Mouse (Mus musculus) Patski (cell line): ENCODE results near the gene Sgca. TPM values are rescaled to one million over a fixed set of nuclear protein-coding genes. Genes with fewer than 3 reads are reported as not detected.
A peak's percentile ranks its signal among the peaks of the same experiment; 100 is the strongest.

Experiments
- ATAC-seq: fragments of 100-300 bp; one replicate; pipeline ENCODE4 v1.8.0; 2021
- CTCF ChIA-PET: fragments of 350-600 bp; sonication (Branson Sonifier 250); formaldehyde crosslinking; loops from one replicate; lab custom pipeline; 2022; ENCODE audit warnings: inconsistent platforms; lab: Charles Lee
- POLR2A ChIA-PET: fragments of 350-600 bp; sonication (Branson Sonifier 250); formaldehyde crosslinking; loops from one replicate; lab custom pipeline; 2022; ENCODE audit warnings: antibody characterized with exemption, inconsistent platforms; lab: Charles Lee
- DNase-seq: peaks from one replicate; pipeline ENCODE4 v3.0.0-alpha.2; 2011; ENCODE audit warnings: low read depth, low spot score
- H3K27me3 ChIP-seq: fragments of 371-371 bp; one replicate; pipeline ENCODE4 v1.5.1; 2021
- CTCF ChIP-seq: fragments of 100-300 bp; IDR thresholded peaks from one replicate; pipeline ENCODE4 v1.5.1; 2021
- in situ Hi-C: fragments of 300-500 bp; cut with MboI; formaldehyde crosslinking; loops from 3 replicates; pipeline ENCODE4 v1.11.1; 2018; ENCODE audit warnings: low pct_unique_long_range_greater_than_20kb, mixed read lengths
- polyA plus RNA-seq: library from polyadenylated mRNA; unstranded; gene quantifications from one replicate; pipeline ENCODE4 v1.2.3, GENCODE M21; 2021

The Sgca gene
- polyA plus RNA-seq, 1 experiment from 2014 or later, result 0.47 TPM

DNA sequence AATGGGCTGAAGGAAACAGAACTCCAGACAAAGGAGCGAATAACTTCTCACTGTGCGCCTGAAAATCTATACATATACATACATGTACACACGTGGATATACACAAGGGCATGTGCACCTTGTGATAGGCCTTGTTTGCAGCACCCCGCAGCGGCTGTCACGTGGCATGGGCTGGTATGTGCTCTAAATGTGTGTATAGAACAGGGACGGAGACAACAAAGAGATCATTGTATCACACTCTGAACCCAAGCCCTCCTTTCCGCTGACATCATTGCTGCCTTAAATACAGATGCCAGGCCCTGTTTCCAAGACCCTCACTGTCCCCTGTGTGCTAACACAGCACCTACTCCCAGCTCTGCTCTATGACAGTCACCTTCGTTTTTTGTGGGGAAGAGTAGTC lies 21.0 kb downstream of the Sgca start:
- in situ Hi-C loops, result no loop called here
- no peak for ATAC-seq

DNA sequence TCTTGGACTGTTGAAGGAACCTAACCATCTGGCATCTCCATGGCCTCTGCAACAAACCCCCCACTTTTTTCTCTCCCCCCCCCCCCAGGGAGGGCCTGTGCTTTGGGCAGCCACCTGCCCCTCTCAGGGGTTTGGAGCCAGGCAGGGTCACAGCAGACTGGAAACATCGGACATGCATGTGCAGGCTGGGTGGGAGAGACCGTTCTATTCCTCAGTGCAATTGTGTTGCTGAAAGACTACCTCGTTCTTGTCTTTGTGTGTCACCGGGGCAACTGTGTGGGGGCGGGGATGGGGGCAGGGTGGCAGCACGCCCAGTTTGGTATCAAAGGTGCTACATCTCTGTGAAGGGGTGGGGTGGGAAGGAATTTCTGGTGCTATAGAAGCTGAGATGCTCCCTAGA lies 24.0 kb downstream of the Sgca start:
- in situ Hi-C loops, result no loop called here
- no peak for ATAC-seq
- no peak for DNase-seq
- ChIA-PET POLR2A (no interaction called here), CTCF (no interaction called here)
- TF ChIP-seq CTCF, result no peak
- H3K27me3 ChIP-seq, result no peaks in the 10 kb centered on the region

More for the DNA sequence above, 21.0 kb downstream of the Sgca start:
- ChIA-PET POLR2A (interaction anchor here (1.5 kb wide), 1 partner anchor 10 kb away, joined by 4 read pairs; no protein-coding TSS in a partner anchor), CTCF (no interaction called here)
- TF ChIP-seq CTCF, result no peak
- DNase-seq, result no peak
- H3K27me3 ChIP-seq, result no peaks in the 10 kb centered on the region

DNA sequence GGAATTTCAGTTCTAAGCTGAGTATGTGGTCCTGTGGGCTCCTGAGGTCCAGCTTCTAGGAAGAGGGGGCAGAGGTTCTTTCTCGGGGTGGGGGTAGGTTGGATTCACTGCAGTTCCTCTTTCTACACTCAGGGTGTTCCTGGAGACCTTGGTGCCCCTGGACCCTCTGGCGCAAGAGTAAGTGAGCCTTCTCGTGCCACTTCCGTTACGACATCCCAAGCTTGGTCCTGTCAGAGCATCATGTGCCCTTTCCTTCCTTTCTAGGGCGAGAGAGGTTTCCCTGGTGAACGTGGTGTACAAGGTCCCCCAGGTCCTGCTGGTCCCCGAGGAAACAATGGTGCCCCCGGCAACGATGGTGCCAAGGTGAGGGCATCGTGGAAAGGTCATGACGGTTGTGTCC lies 30.9 kb downstream of the Sgca start:
- ChIA-PET POLR2A (interaction anchor here (0.6 to 1.7 kb wide), 2 partner anchors 11 to 18 kb away, joined by 3 to 4 read pairs; no protein-coding TSS in a partner anchor), CTCF (interaction anchor here (3.6 kb wide), 1 partner anchor 25 kb away, joined by 16 read pairs; no protein-coding TSS in a partner anchor)
- no peak for TF ChIP-seq CTCF
- H3K27me3 ChIP-seq, result no peaks in the 10 kb centered on the region
- in situ Hi-C loops, result no loop called here
- ATAC-seq, result no peak
- DNase-seq, result no peak

DNA sequence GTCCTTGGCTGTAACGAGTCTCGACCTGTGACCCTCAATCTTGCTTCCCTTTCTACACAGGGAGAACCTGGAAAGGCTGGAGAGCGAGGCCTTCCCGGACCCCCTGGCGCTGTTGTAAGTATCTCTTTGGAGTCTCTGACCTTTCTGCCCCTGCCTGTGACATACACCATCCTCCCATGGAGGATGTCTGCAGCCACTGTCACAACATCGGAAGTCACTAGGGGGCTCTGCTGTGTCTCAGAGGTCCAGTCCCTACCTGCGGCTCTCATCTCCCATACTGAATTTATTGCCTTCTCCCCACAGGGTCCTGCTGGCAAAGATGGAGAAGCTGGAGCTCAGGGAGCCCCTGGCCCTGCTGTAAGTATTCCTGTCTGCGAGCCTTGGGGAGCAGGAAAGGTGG lies 31.8 kb downstream of the Sgca start:
- ATAC-seq, result no peak
- DNase-seq, result no peak
- in situ Hi-C loops, result no loop called here
- no peaks in the 10 kb centered on the region for H3K27me3 ChIP-seq
- CTCF ChIA-PET, result interaction anchor here (3.6 kb wide), 1 partner anchor 26 kb away, joined by 16 read pairs; no protein-coding TSS in a partner anchor
- POLR2A ChIA-PET, result interaction anchor here (1.7 kb wide), 1 partner anchor 11 kb away, joined by 4 read pairs; no protein-coding TSS in a partner anchor
- TF ChIP-seq CTCF, result no peak

DNA sequence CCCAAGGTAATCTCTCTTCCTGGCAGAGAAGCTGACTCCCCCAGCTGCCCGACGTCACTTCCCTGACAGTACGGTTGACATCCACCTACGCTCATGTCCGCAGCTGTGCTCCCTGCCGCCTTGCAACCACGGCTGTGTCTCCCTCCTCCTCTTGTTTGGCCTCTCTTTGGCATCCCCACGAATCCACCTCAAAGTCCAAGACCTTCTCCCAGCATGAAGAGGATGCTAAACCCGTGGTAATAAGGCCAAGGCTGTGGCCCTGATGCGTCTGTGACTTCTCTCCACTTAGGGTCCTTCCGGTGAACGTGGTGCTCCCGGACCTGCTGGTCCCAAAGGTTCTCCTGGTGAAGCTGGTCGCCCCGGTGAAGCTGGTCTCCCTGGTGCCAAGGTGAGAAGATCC lies 33.1 kb downstream of the Sgca start:
- DNase-seq, result no peak
- no peak for TF ChIP-seq CTCF
- ATAC-seq, result no peak
- no peaks in the 10 kb centered on the region for H3K27me3 ChIP-seq
- ChIA-PET CTCF (interaction anchor here (0.7 to 2.9 kb wide), 4 partner anchors 21 to 77 kb away, joined by 3 to 23 read pairs (median 5); no protein-coding TSS in a partner anchor), POLR2A (no interaction called here)
- in situ Hi-C loops, result no loop called here

DNA sequence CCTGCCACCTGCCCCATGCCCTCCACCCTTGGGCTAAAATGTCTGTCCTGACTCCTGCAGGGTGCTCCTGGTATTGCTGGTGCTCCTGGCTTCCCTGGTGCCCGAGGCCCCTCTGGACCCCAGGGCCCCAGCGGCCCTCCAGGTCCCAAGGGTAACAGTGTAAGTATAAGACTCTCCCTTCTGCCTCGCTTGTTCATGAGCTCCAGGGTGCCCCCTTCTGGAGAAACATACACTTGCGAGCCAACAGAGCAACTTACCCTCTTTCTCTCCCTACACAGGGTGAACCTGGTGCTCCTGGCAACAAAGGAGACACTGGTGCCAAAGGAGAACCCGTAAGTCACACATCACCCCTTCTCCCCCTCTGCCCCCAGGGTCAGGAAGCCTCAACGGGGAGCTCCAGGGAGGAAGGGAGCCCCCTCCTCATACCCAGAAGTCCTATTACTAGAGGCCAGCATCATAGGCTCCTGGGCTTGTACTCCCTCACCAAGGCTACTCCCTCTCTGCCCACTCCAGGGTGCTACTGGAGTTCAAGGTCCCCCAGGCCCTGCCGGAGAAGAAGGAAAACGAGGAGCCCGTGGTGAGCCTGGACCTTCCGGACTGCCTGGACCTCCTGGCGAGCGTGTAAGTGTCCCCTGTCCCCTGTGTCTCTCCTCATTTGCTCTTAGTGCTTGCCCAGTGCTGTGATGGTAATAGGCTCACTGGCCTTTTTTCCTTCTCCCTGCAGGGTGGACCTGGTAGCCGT lies 33.7 kb downstream of the Sgca start:
- in situ Hi-C loops, result no loop called here
- ATAC-seq (no peak), DNase-seq (no peak)
- TF ChIP-seq CTCF, result no peak
- no peaks in the 10 kb centered on the region for H3K27me3 ChIP-seq
- POLR2A ChIA-PET, result no interaction called here
- CTCF ChIA-PET, result interaction anchor here (0.7 to 2.9 kb wide), 5 partner anchors 21 to 76 kb away, joined by 3 to 23 read pairs (median 4); no protein-coding TSS in a partner anchor

DNA sequence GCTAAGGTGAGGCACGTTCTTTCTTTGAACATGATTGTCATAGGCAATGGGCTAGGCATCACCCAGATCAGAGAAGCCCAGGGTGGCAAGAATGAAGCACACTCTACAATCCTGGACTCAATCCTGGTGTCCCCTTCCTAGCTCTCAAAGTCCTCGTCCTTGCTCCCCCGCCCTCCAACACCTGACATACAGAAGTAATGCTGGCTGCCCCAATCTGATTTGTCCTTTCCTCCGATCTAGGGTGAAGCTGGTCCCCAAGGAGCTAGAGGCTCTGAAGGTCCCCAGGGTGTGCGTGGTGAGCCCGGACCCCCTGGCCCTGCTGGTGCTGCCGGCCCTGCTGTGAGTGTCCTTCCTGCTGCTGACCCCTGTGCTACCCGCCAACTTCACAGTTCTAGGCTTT lies 34.4 kb downstream of the Sgca start:
- ChIA-PET POLR2A (no interaction called here), CTCF (interaction anchor here (1.3 to 2.9 kb wide), 4 partner anchors 22 to 75 kb away, joined by 3 to 23 read pairs (median 5); no protein-coding TSS in a partner anchor)
- TF ChIP-seq CTCF, result no peak
- in situ Hi-C loops, result no loop called here
- no peak for ATAC-seq
- DNase-seq, result no peak
- no peaks in the 10 kb centered on the region for H3K27me3 ChIP-seq

DNA sequence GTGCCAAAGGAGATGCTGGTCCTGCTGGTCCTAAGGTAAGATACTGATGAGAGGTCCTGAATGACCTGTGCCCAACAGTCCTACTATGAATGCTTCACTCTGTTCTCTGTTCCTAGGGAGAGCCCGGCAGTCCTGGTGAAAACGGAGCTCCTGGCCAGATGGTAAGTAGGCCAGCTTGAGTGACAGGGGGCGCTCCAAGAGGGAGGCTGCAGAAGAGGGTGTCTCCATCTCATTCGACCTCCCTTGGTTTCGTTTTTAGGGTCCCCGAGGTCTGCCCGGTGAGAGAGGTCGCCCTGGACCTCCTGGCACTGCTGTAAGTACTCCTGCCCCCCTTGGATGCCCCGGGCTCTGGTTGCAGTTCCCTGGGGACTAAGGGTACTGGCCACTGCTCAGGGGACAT lies 35.0 kb downstream of the Sgca start:
- ChIA-PET POLR2A (no interaction called here), CTCF (interaction anchor here (2.8 to 2.9 kb wide), 2 partner anchors 30 to 74 kb away, joined by 11 to 23 read pairs; no protein-coding TSS in a partner anchor)

DNA sequence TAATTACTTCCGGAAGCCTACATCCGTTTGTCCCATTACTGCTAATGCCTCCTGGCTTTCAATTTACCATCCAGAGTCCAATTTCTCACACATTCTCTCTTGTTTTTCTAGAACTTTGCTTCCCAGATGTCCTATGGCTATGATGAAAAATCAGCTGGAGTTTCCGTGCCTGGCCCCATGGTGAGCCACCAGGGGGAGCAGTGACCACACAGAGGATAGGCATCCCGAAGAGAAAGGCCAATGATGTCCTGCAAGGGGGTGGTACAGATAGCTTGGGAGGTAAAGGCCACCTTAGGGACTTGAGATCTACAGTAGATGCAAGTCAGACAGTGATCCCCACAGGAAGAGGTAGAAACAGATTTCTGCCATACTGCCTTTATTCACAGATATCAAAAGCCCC lies 36.8 kb downstream of the Sgca start:
- no peak for ATAC-seq
- POLR2A ChIA-PET, result no interaction called here
- CTCF ChIA-PET, result interaction anchor here (0.7 to 2.8 kb wide), 10 partner anchors 23 to 73 kb away, joined by 3 to 11 read pairs (median 4); partner anchors contain the start of genes Hils1 and Sgca
- no peak for DNase-seq
- no peaks in the 10 kb centered on the region for H3K27me3 ChIP-seq
- in situ Hi-C loops, result loop anchor here (5.0 kb wide), 1 partner anchor 33 kb away; no protein-coding TSS in a partner anchor
- peak; percentile 97 for TF ChIP-seq CTCF

More for the DNA sequence above, 35.0 kb downstream of the Sgca start:
- ATAC-seq, result no peak
- no peak for DNase-seq
- no peaks in the 10 kb centered on the region for H3K27me3 ChIP-seq
- TF ChIP-seq CTCF, result no peak
- in situ Hi-C loops, result no loop called here

DNA sequence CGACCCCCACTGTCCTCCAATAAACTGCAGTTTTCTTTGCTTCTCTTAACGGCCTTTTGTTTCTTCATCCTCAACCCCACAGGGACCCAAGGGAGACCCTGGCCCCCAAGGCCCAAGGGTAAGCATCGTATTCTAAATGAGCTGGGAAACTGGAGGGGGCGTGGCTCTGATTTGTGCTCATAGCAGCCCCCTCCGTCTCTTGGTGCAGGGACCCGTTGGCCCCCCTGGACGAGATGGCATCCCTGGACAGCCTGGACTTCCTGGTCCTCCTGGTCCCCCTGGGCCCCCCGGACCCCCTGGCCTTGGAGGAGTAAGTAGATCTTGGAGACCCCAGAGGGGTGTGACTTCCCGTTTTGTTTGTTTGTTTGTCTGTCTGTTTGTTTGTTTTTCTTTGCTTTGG lies 37.8 kb downstream of the Sgca start:
- DNase-seq, result no peak
- TF ChIP-seq CTCF, result no peak
- ATAC-seq, result no peak
- in situ Hi-C loops, result loop anchor here (5.0 kb wide), 1 partner anchor 34 kb away; no protein-coding TSS in a partner anchor
- ChIA-PET POLR2A (interaction anchor here (1.3 kb wide), 1 partner anchor 72 kb away, joined by 6 read pairs; no protein-coding TSS in a partner anchor), CTCF (interaction anchor here (1.8 to 11.9 kb wide), 3 partner anchors 32 to 99 kb away, joined by 5 to 130 read pairs (median 10); no protein-coding TSS in a partner anchor)
- H3K27me3 ChIP-seq, result no peaks in the 10 kb centered on the region
